Mouse (Mus musculus): ENCODE measurements around the gene Olfr1120.
A peak's percentile ranks its signal among the peaks of the same experiment; 100 is the strongest.
"Not testable (repeated sequence)": the region's sequence is repeated elsewhere in the genome, so short reads cannot be mapped to it uniquely, and the experiment has no call there.

The Olfr1120 gene

GRCm38 (mm10) chr2:87354515-87354914 is at the start of gene Olfr1120:
TSS of gene Olfr1120 (plus strand) at chr2:87354815.
- no peak for DNase-seq

- DNase-seq, result no peak
Observed at GRCm38 (mm10) chr2:87307281-87307680, 47.3 kb upstream of the Olfr1120 start, which contains the start of gene Olfr1118. TSS of gene Olfr1118 (plus strand) at chr2:87307581.

GRCm38 (mm10) chr2:87360121-87360520 is 5.5 kb downstream of the Olfr1120 start:
- DNase-seq, result not testable (repeated sequence)

- no peak for DNase-seq
Observed at GRCm38 (mm10) chr2:87369595-87369994, 15.0 kb downstream of the Olfr1120 start, which contains the start of gene Olfr1121. TSS of gene Olfr1121 (plus strand) at chr2:87369895.

- peak; percentile 85 to 89 for DNase-seq
Observed at GRCm38 (mm10) chr2:87371726-87372125, 17.1 kb downstream of the Olfr1120 start.

GRCm38 (mm10) chr2:87383935-87384334 is 29.3 kb downstream of the Olfr1120 start:
- DNase-seq, result no peak

GRCm38 (mm10) chr2:87385549-87385948 is 30.9 kb downstream of the Olfr1120 start, which contains the start of gene Olfr1122:
TSS of gene Olfr1122 (plus strand) at chr2:87385849.
- no peak for DNase-seq

GRCm38 (mm10) chr2:87393605-87394004 is 39.0 kb downstream of the Olfr1120 start:
- DNase-seq, result not testable (repeated sequence)

GRCm38 (mm10) chr2:87394686-87395085 is 40.1 kb downstream of the Olfr1120 start:
- not testable (repeated sequence) for DNase-seq

Data from cerebellum, postnatal 14 days (tissue).